Mouse (Mus musculus): ENCODE data around the gene Krt20.

- TF ChIP-seq CTCF (IDR thresholded peaks at IDR 0.05; ENCODE audit: insufficient read depth, low read length): no peak
- no peak for TF ChIP-seq POLR2A (IDR thresholded peaks at IDR 0.05; ENCODE audit: borderline replicate concordance, extremely low read depth, low read depth, low read length)
These were observed 17.4 kb downstream of the Krt20 start for GRCm38 (mm10) chr11:99420586-99420985.
